Mouse (Mus musculus) skeletal muscle tissue, postnatal 0 days (tissue): ENCODE results near the gene H2al1b. TPM values are rescaled to one million over a fixed set of nuclear protein-coding genes. Genes with fewer than 3 reads are reported as not detected.

Experiments used
- polyA plus RNA-seq: library from polyadenylated mRNA; unstranded; fragments of >200 nt; fragmentation: Nextera tagmentation; extraction: Ambion mirVana; gene quantifications from 2 replicates; pipeline ENCODE4 v1.2.1, GENCODE M21; 2015

H2al1b gene
- polyA plus RNA-seq: not detected in 2 replicates

DNA sequence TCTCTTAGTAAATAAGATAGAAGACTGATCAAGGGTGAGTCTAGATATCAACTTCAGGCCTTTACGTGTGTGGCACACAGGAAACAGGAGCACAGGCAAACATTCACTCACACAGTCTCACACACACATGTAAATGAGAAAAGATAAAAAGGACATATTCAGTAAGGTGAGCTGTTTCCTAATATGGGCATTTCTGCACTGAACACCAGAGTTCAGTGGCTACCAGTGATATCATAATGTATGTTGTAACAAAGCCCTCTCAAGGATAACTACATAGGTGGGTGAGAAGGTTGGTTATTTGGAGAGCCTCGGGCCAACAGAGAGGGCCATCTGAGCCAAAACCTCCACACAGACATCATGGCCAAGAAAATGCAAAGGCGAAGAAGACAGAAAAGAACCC is at the start of gene H2al1b:
H2al1b (plus strand) TSS at position 301 of the 400 bp plus-strand sequence.

DNA sequence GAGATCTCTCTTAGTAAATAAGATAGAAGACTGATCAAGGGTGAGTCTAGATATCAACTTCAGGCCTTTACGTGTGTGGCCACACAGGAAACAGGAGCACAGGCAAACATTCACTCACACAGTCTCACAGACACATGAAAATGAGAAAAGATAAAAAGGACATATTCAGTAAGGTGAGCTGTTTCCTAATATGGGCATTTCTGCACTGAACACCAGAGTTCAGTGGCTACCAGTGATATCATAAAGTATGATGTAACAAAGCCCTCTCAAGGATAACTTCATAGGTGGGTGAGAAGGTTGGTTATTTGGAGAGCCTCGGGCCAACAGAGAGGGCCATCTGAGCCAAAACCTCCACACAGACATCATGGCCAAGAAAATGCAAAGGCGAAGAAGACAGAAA is 3.3 kb upstream of the H2al1b start, which contains the start of gene H2al1a:
H2al1a (plus strand) TSS at position 301 of the 400 bp plus-strand sequence.

DNA sequence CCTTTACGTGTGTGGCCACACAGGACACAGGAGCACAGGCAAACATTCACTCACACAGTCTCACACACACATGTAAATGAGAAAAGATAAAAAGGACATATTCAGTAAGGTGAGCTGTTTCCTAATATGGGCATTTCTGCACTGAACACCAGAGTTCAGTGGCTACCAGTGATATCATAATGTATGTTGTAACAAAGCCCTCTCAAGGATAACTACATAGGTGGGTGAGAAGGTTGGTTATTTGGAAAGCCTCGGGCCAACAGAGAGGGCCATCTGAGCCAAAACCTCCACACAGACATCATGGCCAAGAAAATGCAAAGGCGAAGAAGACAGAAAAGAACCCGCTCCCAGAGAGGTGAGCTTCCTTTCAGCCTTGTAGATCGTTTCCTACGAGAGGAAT is 3.1 kb downstream of the H2al1b start, which contains the start of gene H2al1c:
H2al1c (plus strand) TSS at position 301 of the 400 bp plus-strand sequence.

DNA sequence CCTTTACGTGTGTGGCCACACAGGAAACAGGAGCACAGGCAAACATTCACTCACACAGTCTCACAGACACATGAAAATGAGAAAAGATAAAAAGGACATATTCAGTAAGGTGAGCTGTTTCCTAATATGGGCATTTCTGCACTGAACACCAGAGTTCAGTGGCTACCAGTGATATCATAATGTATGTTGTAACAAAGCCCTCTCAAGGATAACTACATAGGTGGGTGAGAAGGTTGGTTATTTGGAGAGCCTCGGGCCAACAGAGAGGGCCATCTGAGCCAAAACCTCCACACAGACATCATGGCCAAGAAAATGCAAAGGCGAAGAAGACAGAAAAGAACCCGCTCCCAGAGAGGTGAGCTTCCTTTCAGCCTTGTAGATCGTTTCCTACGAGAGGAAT is 6.3 kb downstream of the H2al1b start, which contains the start of gene H2al1d:
H2al1d (plus strand) TSS at position 301 of the 400 bp plus-strand sequence.

DNA sequence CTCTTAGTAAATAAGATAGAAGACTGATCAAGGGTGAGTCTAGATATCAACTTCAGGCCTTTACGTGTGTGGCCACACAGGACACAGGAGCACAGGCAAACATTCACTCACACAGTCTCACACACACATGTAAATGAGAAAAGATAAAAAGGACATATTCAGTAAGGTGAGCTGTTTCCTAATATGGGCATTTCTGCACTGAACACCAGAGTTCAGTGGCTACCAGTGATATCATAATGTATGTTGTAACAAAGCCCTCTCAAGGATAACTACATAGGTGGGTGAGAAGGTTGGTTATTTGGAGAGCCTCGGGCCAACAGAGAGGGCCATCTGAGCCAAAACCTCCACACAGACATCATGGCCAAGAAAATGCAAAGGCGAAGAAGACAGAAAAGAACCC is 9.4 kb downstream of the H2al1b start, which contains the start of gene H2al1e:
H2al1e (plus strand) TSS at position 301 of the 400 bp plus-strand sequence.

DNA sequence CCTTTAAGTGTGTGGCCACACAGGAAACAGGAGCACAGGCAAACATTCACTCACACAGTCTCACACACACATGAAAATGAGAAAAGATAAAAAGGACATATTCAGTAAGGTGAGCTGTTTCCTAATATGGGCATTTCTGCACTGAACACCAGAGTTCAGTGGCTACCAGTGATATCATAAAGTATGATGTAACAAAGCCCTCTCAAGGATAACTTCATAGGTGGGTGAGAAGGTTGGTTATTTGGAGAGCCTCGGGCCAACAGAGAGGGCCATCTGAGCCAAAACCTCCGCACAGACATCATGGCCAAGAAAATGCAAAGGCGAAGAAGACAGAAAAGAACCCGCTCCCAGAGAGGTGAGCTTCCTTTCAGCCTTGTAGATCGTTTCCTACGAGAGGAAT is 12.6 kb downstream of the H2al1b start, which contains the start of gene H2al1f:
H2al1f (plus strand) TSS at position 301 of the 400 bp plus-strand sequence.

DNA sequence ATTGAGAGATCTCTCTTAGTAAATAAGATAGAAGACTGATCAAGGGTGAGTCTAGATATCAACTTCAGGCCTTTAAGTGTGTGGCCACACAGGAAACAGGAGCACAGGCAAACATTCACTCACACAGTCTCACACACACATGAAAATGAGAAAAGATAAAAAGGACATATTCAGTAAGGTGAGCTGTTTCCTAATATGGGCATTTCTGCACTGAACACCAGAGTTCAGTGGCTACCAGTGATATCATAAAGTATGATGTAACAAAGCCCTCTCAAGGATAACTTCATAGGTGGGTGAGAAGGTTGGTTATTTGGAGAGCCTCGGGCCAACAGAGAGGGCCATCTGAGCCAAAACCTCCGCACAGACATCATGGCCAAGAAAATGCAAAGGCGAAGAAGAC is 15.7 kb downstream of the H2al1b start, which contains the start of gene H2al1g:
H2al1g (plus strand) TSS at position 301 of the 400 bp plus-strand sequence.

DNA sequence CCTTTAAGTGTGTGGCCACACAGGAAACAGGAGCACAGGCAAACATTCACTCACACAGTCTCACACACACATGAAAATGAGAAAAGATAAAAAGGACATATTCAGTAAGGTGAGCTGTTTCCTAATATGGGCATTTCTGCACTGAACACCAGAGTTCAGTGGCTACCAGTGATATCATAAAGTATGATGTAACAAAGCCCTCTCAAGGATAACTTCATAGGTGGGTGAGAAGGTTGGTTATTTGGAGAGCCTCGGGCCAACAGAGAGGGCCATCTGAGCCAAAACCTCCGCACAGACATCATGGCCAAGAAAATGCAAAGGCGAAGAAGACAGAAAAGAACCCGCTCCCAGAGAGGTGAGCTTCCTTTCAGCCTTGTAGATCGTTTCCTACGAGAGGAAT is 19.0 kb downstream of the H2al1b start, which contains the start of gene H2al1h:
H2al1h (plus strand) TSS at position 301 of the 400 bp plus-strand sequence.

DNA sequence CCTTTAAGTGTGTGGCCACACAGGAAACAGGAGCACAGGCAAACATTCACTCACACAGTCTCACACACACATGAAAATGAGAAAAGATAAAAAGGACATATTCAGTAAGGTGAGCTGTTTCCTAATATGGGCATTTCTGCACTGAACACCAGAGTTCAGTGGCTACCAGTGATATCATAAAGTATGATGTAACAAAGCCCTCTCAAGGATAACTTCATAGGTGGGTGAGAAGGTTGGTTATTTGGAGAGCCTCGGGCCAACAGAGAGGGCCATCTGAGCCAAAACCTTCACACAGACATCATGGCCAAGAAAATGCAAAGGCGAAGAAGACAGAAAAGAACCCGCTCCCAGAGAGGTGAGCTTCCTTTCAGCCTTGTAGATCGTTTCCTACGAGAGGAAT is 22.1 kb downstream of the H2al1b start, which contains the start of gene H2al1i:
H2al1i (plus strand) TSS at position 301 of the 400 bp plus-strand sequence.

DNA sequence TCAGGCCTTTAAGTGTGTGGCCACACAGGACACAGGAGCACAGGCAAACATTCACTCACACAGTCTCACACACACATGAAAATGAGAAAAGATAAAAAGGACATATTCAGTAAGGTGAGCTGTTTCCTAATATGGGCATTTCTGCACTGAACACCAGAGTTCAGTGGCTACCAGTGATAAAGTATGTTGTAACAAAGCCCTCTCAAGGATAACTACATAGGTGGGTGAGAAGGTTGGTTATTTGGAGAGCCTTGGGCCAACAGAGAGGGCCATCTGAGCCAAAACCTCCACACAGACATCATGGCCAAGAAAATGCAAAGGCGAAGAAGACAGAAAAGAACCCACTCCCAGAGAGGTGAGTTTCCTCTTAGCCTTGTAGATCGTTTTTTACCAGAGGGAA is 25.3 kb downstream of the H2al1b start, which contains the start of gene H2al1j:
H2al1j (plus strand) TSS at position 301 of the 400 bp plus-strand sequence.

Other genes starting within 250 kb of the H2al1b start
- gene H2al1a, start 3.2 kb upstream of the H2al1b start, polyA plus RNA-seq: not detected in 2 replicates
- gene H2al1c, start 3.2 kb downstream of the H2al1b start, polyA plus RNA-seq: not detected in 2 replicates
- gene H2al1d, start 6.4 kb downstream of the H2al1b start, polyA plus RNA-seq: not detected in 2 replicates
- gene H2al1e, start 9.5 kb downstream of the H2al1b start, polyA plus RNA-seq: not detected in 2 replicates
- not detected in 2 replicates for gene H2al1f, start 12.7 kb downstream of the H2al1b start, polyA plus RNA-seq
- gene H2al1g, start 15.8 kb downstream of the H2al1b start, polyA plus RNA-seq: not detected in 2 replicates
- not detected in 2 replicates for gene H2al1h, start 19.1 kb downstream of the H2al1b start, polyA plus RNA-seq
- not detected in 2 replicates for gene H2al1i, start 22.2 kb downstream of the H2al1b start, polyA plus RNA-seq
- gene H2al1j, start 25.4 kb downstream of the H2al1b start, polyA plus RNA-seq: not detected in 2 replicates